Mouse (Mus musculus) right cerebral cortex, postnatal 25 days (tissue): ENCODE measurements at regions not wholly inside any gene's neighbourhood (a gene's known extent, or its start where the extent isn't known, plus 50 kb on each side); places are given as distances from the start of the nearest gene placed in this dataset.
"Not testable (repeated sequence)": the region's sequence is repeated elsewhere in the genome, so short reads cannot be mapped to it uniquely, and the experiment has no call there.

Experiments used
- DNase-seq: peaks from one replicate; pipeline ENCODE4 v3.0.0; 2022

DNA sequence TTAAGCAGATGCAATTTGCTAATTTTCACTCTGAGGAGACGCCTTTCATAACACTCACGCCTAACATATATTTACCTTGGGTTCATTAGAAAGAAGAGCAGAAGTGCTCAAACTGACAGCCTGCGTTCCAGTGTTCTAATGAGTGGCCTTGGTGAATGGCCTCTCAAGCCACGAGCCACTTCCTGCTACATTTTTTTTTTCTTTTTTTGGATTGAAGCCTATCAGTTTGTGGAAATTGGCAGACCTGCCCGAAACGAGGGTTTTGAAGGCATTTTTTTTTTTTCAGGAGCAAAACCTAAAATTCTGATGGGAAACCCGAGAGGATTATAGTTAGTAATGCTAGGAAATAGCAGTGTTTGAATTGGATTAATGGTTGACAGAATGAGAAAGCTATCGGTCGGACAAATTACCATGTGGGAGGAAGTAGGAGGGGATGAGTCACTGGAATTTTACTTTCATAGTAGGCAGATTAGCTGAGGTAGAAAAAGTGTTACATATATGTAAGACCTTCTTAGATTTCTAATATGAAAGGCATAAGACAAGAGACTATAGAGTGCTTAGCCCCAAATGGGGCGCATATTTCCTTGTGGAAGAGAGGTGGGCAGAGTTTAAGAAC is 113.7 kb upstream of the Cwc22 start:
- DNase-seq, result no peak

DNA sequence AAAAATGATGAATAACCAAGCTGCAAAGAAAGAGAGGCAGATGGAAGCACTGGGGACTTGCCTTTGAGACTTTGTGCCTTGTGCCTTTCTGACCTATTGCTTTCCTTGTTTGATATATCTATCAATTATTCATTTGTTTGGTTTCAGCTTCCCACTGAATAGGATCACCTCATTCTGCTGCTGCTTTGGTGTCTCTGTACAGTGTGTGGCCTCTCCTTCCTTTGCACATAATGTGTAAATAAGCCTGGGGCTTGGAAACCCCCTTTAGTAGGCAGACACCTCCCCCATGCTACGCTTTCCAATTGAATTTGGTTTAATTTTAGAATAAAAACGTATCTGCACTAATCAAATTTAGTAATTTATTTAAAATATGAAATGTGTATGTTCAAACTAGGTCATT is 112.8 kb upstream of the Cwc22 start:
- DNase-seq, result no peak

DNA sequence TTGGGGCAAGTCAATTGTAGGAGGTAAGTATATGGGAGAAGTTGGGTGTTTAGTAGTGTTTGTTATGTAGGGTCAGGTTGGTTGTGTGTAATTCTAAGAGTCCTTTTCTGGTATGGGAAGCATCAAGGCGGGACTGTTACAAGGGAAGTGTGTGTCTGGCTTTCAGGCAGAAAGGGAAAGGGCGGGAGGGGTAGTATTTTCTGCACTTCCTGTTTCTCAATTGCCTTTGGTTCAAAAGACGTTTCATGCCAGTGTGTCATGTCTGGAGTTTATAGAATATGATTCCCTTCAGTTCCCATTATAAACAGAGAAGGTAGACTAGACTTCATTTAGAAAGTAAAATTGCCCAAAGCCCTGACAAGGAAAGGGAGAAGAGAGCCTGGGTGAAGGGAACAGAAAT is 107.7 kb upstream of the Cwc22 start:
- no peak for DNase-seq

DNA sequence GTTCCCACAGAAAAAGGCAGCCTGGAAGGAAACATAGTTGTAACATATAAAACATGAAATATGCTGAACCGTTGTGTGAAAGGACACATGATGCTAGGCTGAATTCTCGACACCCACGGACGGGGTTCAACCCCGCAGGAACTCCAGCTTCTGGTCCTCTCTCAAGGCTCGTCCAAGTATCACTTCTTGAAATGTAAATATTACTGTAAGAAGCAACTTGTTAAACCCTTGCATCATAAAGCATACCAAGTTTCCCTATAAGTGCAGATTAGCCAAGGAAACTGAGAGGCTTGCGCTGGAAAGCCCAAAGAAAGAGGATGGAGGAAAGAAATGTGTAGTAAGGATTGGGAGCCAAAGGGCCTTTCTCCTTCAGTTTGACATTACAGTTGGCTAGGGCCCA is 104.4 kb upstream of the Cwc22 start:
- DNase-seq, result no peak

DNA sequence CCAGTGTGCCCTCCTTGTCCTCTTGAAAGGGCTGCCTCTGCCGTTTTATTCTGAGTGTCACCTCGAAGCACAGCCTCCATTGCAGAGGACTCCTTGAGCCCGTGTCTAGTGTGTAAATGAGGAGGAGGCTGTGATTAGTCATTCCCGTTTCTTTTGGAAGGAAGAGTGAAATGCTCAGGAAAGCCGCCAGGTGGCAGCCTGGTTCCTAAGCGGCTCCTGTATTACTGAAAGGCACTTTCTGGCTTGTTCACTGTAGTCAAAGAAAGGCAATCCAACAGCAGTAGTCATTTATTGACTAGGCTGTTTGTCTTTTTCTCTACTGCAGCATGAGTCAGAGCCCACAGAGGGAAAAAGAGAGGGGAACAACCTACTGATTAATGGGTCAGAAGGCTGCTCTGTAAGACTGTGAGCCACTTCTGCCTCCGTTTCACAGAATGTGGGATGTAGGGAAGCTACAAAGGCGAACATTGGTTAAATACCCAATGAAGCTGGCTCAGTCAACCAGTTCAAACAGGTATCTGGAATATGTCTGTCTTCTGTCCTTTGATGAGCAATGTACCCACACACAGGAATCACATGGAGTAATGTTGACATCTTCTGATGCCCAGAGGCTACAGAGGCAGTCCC is 103.2 kb upstream of the Cwc22 start:
- peak; percentile 87 for DNase-seq

DNA sequence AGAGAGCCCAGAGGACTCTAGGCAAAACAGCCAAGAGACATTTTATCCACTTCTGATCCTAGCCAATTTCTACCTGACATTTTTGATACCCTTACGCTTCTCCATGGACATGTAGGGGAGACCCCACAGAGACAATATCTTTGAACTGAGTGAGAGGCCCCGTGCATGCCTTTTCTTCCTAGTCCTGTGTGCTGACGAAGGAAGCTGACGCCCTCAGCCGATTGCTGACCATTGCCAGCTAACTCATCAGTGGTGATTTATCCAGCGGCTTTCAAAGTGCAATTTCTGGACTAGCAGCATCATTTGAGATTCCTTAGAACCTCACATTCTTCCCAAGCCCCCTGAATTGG is 102.5 kb upstream of the Cwc22 start:
- DNase-seq, result no peak

DNA sequence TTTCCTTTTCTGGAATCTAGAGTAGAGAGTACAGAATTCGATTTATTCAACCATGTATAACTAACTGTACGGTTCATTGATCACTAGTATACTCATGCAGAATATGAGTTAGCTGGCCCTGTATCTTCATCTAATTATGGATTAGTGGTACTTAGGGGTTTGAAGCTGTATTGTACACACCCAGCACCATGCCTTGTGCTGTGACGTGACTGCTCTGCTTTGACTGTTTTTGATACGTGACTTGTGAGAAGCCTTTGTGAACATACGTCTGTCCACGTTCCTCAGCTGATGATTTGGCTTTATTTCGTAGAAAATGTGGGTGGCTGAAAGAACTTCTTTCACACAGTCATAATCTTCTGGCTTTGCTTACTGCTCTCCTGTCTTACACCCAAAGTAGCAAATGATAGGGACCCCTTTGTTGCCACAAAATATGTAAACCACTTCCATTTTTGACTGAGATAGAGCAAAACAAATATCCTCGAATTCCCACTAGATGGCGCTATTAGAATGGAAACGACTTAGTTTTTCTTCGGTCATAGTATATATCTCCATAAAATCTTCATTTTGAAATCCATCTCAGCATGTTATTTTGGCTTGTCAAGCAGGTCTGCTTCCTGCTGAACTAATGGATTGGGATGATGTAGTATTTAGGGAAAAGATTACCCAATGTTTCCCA is 102.0 kb upstream of the Cwc22 start:
- DNase-seq, result no peak

DNA sequence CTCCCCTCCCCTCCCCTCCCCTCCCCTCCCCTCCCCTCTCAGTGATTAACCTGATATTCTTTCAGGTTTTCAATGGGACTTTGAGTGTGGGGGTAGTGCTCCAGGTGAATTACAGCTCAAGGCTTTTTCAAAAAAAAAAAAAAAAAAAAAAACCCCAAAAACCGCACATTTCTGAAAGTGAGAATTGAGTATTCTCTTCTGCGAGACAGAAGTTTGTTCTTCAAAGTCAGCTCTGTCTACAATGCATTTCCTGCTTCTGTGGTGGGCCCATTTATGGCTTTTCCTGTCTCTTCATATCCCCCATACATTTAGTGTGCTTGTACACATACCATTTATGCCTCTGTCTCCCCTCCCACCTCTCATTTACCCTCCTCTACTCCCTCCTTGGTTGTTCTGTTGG is 81.1 kb upstream of the Cwc22 start:
- no peak for DNase-seq

DNA sequence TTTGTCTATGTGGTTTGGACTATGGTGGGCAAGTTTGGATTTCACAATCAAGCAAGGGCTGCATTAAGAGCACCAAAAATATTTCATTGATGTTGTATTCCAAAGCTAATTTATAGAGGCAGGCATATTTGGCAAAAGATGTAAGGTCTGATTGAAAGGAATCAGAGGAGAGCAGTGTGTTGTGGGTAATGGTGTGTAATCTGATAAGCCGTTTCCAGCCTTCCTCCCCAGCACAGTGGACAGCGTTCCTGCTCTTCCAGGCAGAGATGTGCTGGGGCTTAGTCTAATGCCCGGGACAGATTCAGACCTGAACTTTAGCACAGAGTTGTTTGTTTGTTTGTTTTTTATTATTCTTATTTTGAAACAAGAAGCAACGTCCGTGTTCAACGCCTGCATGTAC is 80.6 kb upstream of the Cwc22 start:
- DNase-seq, result no peak

DNA sequence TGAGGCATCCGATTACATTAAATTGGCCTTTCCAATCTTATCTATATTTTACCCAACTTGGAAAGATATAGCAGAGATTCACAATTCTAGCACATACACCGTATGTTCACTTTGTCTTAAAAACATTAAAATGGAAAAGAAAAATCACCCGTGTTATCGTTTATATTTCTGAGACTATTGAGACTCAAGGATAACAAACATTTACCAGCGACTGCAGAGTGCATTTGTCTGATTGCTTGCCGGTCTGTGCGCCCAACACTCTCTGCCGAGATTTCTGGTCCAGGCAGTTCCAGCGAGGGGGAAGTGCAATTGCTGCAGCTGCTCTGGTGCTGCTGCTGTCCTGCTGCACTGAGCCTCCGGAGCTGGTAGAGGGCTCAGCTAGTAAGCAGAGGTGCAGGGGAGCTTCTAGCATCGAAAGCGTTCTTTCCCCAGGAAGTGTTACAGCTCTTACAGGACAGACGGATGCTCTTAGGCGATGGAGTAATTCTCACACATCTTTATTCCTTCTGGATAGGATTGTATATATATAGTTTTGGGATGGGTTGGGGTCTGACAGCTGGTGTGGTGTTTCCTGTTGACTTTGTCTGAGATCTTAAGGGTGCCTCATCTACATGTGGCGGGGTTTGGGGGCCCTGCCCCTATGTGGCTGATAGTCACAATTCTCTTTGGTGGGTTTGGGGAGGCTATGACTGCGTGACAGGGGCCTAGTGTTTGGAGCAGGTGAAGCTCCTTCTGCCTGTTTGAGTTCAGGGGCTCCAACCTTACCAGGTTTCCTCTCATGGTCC is 79.7 kb upstream of the Cwc22 start:
- DNase-seq, result no peak

DNA sequence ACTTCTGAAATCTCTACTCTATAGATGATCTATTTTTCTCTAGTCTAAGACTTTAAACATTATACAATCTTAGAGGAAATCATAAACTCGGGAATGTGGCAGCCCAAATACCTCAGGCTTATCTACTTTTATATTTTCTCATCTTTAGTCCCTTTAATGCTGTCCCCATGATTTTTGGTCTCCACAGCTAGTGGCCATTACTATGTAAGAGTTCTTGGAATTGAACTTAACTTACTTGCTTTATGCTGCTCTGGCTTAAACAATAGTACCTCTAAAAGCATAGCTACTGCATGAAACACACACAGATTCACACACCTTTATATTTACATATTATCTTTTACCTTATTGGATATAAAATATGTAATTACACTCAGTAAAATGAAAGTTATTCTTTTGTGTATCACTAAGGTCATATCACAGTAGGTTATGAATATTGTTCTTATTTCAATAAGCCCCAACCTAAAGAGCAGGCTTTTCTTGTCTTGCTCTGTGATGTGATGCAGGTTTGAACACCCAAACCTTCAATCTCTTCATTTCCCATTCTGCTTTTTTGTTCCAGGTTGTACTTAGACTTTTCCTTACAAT is 78.9 kb upstream of the Cwc22 start:
- no peak for DNase-seq

DNA sequence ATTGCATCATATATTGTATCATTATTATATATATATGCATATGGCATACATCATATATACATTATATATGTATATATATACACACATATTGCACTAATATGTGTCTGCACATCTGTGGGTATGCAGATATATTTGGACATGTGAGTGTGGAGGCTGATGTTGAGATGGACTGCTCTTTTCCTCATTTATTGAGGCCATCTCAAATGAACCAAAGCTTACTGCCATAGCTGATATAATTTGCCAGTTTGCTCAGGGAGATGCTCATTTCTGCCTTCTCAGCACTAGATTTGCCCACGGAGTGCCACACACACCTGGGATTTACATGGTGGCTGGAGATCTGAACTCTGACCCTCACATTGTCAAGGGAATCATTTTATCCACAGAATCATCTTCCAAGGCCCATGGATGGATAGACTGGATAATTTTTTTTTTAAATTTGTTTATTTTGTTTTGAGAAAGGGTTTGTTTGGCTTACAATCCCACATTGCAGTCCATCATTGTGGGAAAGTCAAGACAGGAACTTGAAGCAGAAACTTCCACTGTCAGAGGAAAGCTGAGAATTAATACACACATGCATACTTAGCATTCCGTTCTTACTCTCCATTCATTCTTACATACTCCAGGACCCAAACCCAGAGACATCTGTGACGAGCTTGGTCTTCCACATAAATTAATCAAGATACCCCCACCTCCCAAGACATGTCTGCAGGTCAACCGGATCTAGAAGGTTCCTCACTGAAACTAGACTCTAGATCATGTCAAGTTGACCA is 77.9 kb upstream of the Cwc22 start:
- DNase-seq, result no peak

DNA sequence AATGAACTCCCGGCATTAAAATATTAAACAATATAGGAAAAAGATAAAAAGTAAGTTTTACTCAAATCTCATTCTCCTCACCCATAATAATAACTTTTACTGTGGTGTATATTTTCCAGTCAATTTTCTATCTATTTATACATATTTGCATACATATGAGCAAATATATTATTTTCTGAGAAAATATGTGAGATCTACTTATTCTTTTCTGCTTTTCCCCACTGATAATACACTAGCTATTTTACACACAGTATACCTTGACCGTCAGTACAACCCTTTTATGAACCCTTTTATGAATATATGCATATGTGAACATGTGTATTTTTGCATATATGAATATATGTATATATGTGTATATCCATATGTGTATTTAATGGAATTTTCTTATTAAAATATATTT is 77.2 kb upstream of the Cwc22 start:
- no peak for DNase-seq

DNA sequence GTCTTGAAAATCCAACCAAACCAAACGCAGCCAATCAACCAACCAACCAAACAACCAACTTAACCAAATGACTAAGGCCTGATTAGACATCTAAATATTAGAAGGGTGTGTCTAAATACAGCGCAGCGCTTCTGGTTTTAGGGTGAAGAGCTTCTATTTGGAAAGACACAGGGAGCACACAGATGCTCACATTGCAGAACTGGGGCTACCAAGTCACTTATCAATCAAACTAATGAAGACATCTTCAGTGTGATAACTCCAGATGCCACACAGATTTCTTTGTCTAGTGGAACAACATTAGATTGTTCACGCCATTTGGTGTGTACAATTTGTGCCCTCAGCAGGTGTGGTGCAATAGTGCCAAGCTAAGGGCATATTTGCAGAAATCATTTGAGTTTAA is 76.6 kb upstream of the Cwc22 start:
- no peak for DNase-seq

DNA sequence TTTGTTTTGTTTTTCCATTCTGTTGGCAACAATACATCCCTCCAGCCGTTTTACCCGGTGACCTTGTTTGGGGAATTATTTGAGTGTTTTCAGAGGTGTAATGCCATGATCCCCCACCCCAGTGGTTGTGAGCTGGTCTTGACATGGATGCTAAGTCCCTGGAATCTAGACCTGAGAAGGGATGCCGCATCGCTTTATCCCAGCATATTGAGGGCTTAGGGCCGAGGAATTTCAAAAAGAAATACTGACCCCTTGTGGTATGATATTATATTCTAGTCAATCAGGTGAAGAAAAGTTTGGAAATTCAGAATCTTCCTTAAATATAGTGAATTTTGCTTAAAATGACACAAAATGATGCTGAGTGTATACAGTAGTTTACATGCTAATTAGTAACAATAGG is 75.7 kb upstream of the Cwc22 start:
- peak; percentile 5 for DNase-seq

DNA sequence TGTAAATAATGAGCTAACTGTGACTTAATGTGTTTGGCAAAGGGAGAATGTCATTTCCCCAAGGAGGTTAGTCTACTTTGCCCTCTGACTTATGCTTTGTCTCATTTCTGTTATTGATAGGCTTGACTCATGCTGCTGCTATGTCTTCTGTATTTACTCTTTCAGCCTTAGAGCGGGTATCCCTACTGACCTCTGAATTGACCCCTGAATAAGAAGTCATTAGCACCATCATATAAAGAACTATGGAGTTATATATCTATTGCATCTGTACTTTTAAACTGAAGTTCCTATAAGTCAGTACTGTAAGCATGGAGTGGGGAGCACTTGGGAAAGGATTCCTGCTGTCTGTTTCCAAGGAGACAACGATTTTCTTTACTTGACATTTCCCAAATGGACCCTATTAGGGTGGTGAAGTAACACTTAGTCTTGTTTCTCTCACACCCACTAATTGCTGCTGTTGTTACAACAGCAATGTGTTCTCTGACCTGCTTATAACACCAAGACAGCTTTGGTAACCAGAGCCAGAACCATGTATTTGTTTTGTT is 75.3 kb upstream of the Cwc22 start:
- no peak for DNase-seq

DNA sequence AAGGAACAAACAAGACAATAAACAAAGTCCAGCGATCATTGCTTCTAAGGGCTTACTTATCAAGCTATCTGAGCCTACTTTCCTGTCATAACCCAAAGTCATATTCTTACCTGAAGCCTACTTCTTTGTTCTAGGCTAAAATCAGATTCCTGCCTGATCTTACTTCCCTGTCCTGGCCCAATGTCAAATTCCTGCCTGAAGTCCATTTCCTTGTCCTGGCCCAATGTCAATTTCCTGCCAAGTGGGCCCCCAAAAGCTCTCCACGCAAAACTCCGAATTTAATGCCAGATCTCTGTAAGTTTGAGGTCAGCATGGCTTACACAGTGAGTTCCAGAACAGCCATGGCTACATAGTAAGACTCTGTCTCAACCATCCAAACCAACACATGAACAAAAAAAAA is 74.3 kb upstream of the Cwc22 start:
- no peak for DNase-seq

DNA sequence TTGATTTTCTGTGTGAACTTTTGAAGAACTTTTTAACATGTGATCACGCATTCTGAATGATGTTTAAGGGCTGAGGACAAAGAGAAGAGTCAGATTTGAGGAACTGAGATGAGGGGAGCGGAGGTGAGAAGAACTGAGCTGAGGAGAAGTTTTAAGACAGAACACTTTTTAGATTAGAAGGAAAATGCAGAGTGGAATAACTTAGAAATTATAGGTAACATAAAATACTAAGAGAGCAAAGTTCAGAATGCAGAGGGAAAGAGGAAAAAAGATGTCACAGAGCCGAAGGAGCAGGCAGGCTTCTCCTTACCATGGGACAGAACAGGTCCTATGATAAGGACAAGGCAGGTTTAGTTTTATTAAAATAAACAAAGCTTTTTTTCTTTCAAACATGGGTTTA is 73.7 kb upstream of the Cwc22 start:
- DNase-seq, result no peak

DNA sequence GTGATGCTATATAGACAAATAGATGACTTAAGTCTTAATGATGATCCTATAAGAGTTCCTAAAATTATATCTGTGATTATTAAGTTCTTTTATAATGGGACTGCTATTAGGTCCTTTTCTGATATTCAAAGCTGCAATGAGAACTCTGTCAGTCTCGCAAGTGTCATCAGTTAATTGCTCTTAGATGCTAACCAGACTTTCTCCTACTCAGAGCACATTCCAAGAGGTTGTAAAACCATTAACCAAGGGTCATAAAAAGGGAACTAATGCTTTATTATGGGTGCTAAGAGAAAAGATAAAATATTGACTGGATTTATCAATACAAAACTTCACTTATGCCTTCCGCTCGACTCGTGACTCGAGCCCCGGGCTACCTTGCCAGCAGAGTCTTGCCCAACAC is 66.3 kb upstream of the Cwc22 start:
- not testable (repeated sequence) for DNase-seq

DNA sequence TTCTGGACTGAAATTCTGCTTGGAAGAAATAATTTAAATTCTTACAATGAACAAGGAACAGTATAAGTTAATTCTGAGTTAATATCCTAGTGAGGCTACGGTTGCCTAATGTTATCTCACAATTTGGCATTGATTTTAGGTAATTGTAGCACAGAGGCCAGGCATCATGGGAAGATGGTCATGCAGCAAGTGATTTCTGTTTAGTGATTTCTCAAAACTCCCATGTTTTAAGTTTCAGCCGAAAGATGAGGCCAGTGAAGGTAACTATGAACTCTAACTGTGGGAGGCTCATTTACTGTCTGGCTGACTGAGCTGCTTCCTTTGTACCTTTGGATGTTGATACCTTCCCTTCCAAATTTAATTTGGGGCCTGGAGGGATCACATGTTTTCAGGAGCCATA is 65.6 kb upstream of the Cwc22 start:
- DNase-seq, result no peak

DNA sequence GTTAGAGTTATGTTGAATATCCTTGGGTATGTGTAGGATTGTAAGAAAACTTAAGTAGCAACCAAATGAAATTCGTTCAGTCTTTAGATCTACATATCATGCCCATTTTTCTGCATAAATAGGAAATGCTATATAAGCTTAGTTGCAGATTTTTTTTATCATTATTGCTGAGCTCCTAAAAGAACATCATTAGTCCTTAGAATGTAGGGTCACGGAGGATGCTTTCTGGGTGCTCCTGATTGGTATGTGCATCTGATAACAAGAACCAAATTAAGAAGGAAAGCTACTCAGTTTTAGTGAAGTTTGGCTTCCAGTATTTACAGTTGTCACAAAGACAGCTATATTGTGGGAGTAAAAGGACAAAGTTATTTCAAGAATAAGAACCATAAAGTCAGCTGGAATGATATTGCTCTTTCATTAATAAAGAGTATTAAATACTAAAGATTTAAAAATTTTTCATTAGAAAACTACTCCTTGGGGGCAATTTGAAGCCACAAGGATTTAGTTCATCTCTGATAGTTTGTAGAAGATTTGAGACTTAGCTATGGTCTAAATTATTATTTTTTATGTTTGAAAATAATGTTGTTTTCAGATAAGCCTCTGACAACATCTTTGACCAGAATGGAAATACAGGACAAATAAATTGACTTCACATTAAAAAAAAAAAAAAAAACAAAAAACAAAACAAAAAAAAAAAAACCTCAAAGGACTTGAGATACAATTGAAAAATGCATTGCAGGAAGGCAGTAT is 65.1 kb upstream of the Cwc22 start:
- DNase-seq, result no peak
